8 mouse cellular contexts compared by ENCODE assay signal in the genomic region with DNA sequence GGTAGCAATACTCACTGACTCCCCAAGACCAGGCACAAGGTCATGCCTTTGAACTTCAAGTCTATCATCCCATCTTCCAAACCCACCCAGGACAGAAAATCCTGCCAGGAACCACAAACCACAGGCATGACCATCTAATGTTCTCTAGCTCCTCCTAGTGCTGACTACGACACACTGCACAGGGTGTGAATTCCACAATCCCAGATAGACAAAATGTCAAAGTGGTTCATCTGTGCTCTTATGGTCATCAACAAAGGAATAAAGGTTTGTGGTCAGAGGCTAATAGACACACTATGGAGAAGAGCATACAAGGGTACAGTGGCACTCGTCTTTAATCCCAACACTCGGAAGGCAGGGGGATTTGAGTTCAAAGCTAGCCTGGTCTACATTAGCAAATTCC. TPM values are rescaled to one million over a fixed set of nuclear protein-coding genes. Genes with fewer than 3 reads are reported as not detected.
A peak's percentile ranks its signal among the peaks of the same experiment; 100 is the strongest.
DNase-seq lines count a peak whose midpoint lies in the region; ATAC-seq and TF ChIP-seq lines count a peak whose summit lies in the region.

No protein-coding gene starts in this region.

- peak; percentile 64 for TF ChIP-seq CTCF in heart, postnatal 0 days (IDR thresholded peaks at IDR 0.05; ENCODE audit: low read depth)
- peak; percentile 45 for TF ChIP-seq CTCF in C2C12 (IDR thresholded peaks at IDR 0.05; ENCODE audit: control insufficient read depth, insufficient read depth, insufficient read length)

- H3K36me3 ChIP-seq in heart, postnatal 0 days (replicated peaks; ENCODE audit: control insufficient read depth, insufficient read depth, low read length), result peaks cover 45% of the 10 kb centered on the region
- peaks cover 36% of the 10 kb centered on the region for H3K36me3 ChIP-seq in C2C12 (ENCODE audit: control insufficient read depth, insufficient read depth)
- peaks cover 27% of the 10 kb centered on the region for H3K36me3 ChIP-seq in midbrain, embryonic 12.5 days

- H3K4me2 ChIP-seq in heart, postnatal 0 days (ENCODE audit: low read depth, low read length), result no peak overlapping the region
- no peak overlapping the region for H3K4me2 ChIP-seq in midbrain, embryonic 12.5 days (replicated peaks)

- H3K79me2 ChIP-seq in C2C12 (ENCODE audit: control insufficient read depth, insufficient read depth), result no peaks in the 10 kb centered on the region

- no peak overlapping the region for H3K4me3 ChIP-seq in heart, postnatal 0 days (ENCODE audit: low read depth, low read length)
- no peak overlapping the region for H3K4me3 ChIP-seq in C2C12 (ENCODE audit: insufficient read depth, poor library complexity, severe bottlenecking)
- no peak overlapping the region for H3K4me3 ChIP-seq in midbrain, embryonic 12.5 days

- 73% methylated on average over 3 of the region's 3 CpGs for WGBS in heart, postnatal 0 days
- 73% methylated on average over 3 of the region's 3 CpGs for WGBS in midbrain, embryonic 12.5 days

- no peaks in the 10 kb centered on the region for H3K79me3 ChIP-seq in C2C12 (ENCODE audit: low read depth)

- no peaks in the 10 kb centered on the region for H3K27me3 ChIP-seq in heart, postnatal 0 days (ENCODE audit: control insufficient read depth, insufficient read depth, low read length)
- no peaks in the 10 kb centered on the region for H3K27me3 ChIP-seq in C2C12 (ENCODE audit: control insufficient read depth, insufficient read depth, insufficient read length)
- no peaks in the 10 kb centered on the region for H3K27me3 ChIP-seq in midbrain, embryonic 12.5 days

- no peak for TF ChIP-seq EP300 in heart, postnatal 0 days (IDR thresholded peaks at IDR 0.05; ENCODE audit: low read depth)

- DNase-seq in heart, postnatal 0 days (ENCODE audit: low spot score), result no peak
- no peak for DNase-seq in heart, adult 9 months (ENCODE audit: low spot score in 2 of 2)
- DNase-seq in c-Kit-positive CD71-positive TER-119-negative erythroid progenitor cells, embryonic 14.5 days (ENCODE audit: low read depth), result peak; percentile 7
- peak; percentile 14 to 15 for DNase-seq in heart, postnatal 36 days
- no peak for DNase-seq in gastrocnemius, postnatal 36 days
- no peak for DNase-seq in layer of hippocampus, adult 11-12 months (ENCODE audit: low spot score)

- intact Hi-C loops in heart, postnatal 36 days (cut with DNase I), result loop anchor here (1.0 to 2.0 kb wide), 2 partner anchors 46 to 135 kb away; no protein-coding TSS in a partner anchor
- intact Hi-C loops in gastrocnemius, postnatal 36 days (cut with DNase I), result loop anchor here (2.0 to 5.0 kb wide), 2 partner anchors 45 to 135 kb away; no protein-coding TSS in a partner anchor

- no peak overlapping the region for H3ac ChIP-seq in C2C12 (ENCODE audit: control insufficient read depth, insufficient read length, low read depth)

- no peaks in the 10 kb centered on the region for H3K4me1 ChIP-seq in heart, postnatal 0 days (ENCODE audit: control insufficient read depth, insufficient read depth)
- H3K4me1 ChIP-seq in midbrain, embryonic 12.5 days, result no peaks in the 10 kb centered on the region

- ATAC-seq in heart, postnatal 0 days (ENCODE audit: insufficient read depth, low read depth), result no peak
- ATAC-seq in midbrain, embryonic 12.5 days (ENCODE audit: low FRiP score, low read depth), result peak; percentile 34; the same call in 1 of the 2 replicates

- H3K9ac ChIP-seq in heart, postnatal 0 days (replicated peaks; ENCODE audit: low read depth, low read length), result no peak overlapping the region
- H3K9ac ChIP-seq in midbrain, embryonic 12.5 days (replicated peaks), result no peak overlapping the region

- H3K9me3 ChIP-seq in heart, postnatal 0 days (replicated peaks; ENCODE audit: control insufficient read depth, low read length), result no peaks in the 10 kb centered on the region
- H3K9me3 ChIP-seq in midbrain, embryonic 12.5 days, result no peaks in the 10 kb centered on the region

- H3K27ac ChIP-seq in heart, postnatal 0 days (ENCODE audit: low read depth), result no peak overlapping the region
- H3K27ac ChIP-seq in midbrain, embryonic 12.5 days (replicated peaks), result no peak overlapping the region

TF ChIP-seq in C2C12, 6 proteins besides CTCF, POLR2A, EP300 and RAD21:
- TF ChIP-seq USF1 (IDR thresholded peaks at IDR 0.05; ENCODE audit: low read depth) (no peak), CEBPB (IDR thresholded peaks at IDR 0.05; ENCODE audit: low read depth) (no peak), MAX (IDR thresholded peaks at IDR 0.05) (no peak), MYOG (IDR thresholded peaks at IDR 0.05; ENCODE audit: control insufficient read depth, extremely low read depth, insufficient read length) (no peak)

RNA-seq across cellular contexts. Expression of gene Riiad1, which starts 22.1 kb away (rescaled TPM):
- 1.2 TPM in 1 of 2 replicates, not detected in the other for total RNA-seq in heart, postnatal 0 days (2014; rRNA removed; ENCODE audit: low replicate concordance)
- polyA plus RNA-seq in heart, postnatal 0 days (2015; fragmentation: Nextera tagmentation; extraction: Ambion mirVana), result 4.3 and 4.5 TPM in 2 replicates
- polyA plus RNA-seq in C2C12 (2012; fragmentation: generic; extraction: Trizol), result 0.27 TPM
- 1 to 10 TPM in 1 of 2 experiments, under 1 TPM in 1; 0.46 to 1.2 TPM for total RNA-seq in heart, postnatal 36 days (2021)
- polyA plus RNA-seq in midbrain, embryonic 12.5 days (2016; fragmentation: Nextera tagmentation; extraction: Ambion mirVana), result 15.8 and 19.0 TPM in 2 replicates
- total RNA-seq in gastrocnemius, postnatal 36 days (2021), result 1 to 10 TPM; 5.5 to 8.3 TPM

RNA-seq across cellular contexts. Expression of gene Celf3, which starts 24.1 kb away (rescaled TPM):
- total RNA-seq in heart, postnatal 0 days (2014; rRNA removed; ENCODE audit: low replicate concordance), result not detected in 2 replicates
- 0.53 and 0.80 TPM in 2 replicates for polyA plus RNA-seq in heart, postnatal 0 days (2015; fragmentation: Nextera tagmentation; extraction: Ambion mirVana)
- polyA plus RNA-seq in C2C12 (2012; fragmentation: generic; extraction: Trizol), result 0.07 TPM
- under 1 TPM in 1 of 2 experiments, not detected in 1; 0.19 TPM for total RNA-seq in heart, postnatal 36 days (2021)
- 222 and 240 TPM in 2 replicates for polyA plus RNA-seq in midbrain, embryonic 12.5 days (2016; fragmentation: Nextera tagmentation; extraction: Ambion mirVana)
- not detected for total RNA-seq in gastrocnemius, postnatal 36 days (2021)

RNA-seq across cellular contexts. Expression of gene Oaz3, which starts 58.5 kb away (rescaled TPM):
- not detected in 2 replicates for total RNA-seq in heart, postnatal 0 days (2014; rRNA removed; ENCODE audit: low replicate concordance)
- 0.33 and 0.41 TPM in 2 replicates for polyA plus RNA-seq in heart, postnatal 0 days (2015; fragmentation: Nextera tagmentation; extraction: Ambion mirVana)
- polyA plus RNA-seq in C2C12 (2012; fragmentation: generic; extraction: Trizol), result 0.08 TPM
- not detected for total RNA-seq in heart, postnatal 36 days (2021)
- 1.1 and 1.6 TPM in 2 replicates for polyA plus RNA-seq in midbrain, embryonic 12.5 days (2016; fragmentation: Nextera tagmentation; extraction: Ambion mirVana)
- not detected for total RNA-seq in gastrocnemius, postnatal 36 days (2021)

RNA-seq across cellular contexts. Expression of gene Mrpl9, which starts 59.1 kb away (rescaled TPM):
- 83.0 and 85.1 TPM in 2 replicates for total RNA-seq in heart, postnatal 0 days (2014; rRNA removed; ENCODE audit: low replicate concordance)
- 67.4 and 68.7 TPM in 2 replicates for polyA plus RNA-seq in heart, postnatal 0 days (2015; fragmentation: Nextera tagmentation; extraction: Ambion mirVana)
- 81.6 TPM for polyA plus RNA-seq in C2C12 (2012; fragmentation: generic; extraction: Trizol)
- 10 to 100 TPM; 68.6 to 74.2 TPM for total RNA-seq in heart, postnatal 36 days (2021)
- 58.8 and 64.9 TPM in 2 replicates for polyA plus RNA-seq in midbrain, embryonic 12.5 days (2016; fragmentation: Nextera tagmentation; extraction: Ambion mirVana)
- 10 to 100 TPM; 34.6 to 34.7 TPM for total RNA-seq in gastrocnemius, postnatal 36 days (2021)

Comparison
In these comparisons a context has a peak if more than half of its experiments do, and no peak if none do; other contexts are left out.
1. DNase-seq: peak in c-Kit-positive CD71-positive TER-119-negative erythroid progenitor cells, embryonic 14.5 days (single experiment) and heart, postnatal 36 days (2 of 2); none in heart, postnatal 0 days (single experiment), heart, adult 9 months (0 of 2), gastrocnemius, postnatal 36 days (0 of 2) and layer of hippocampus, adult 11-12 months (single experiment).